Mouse (Mus musculus) stomach, postnatal 0 days (tissue): ENCODE data around the gene Dapk3. TPM values are rescaled to one million over a fixed set of nuclear protein-coding genes. Genes with fewer than 3 reads are reported as not detected.

Experiments used
- ATAC-seq: fragments of 200-750 bp; cut with Nextera tagmentation; 2 replicates; pipeline ENCODE4 v1.8.0; 2017; ENCODE audit not compliant: low FRiP score, low TSS enrichment
- DNase-seq: peaks from one replicate; pipeline ENCODE4 v3.0.0-alpha.2; 2016; ENCODE audit warnings: low spot score
- H3K27ac ChIP-seq: fragments of 300-500 bp; sonication (generic); replicated peaks from 2 replicates; pipeline ENCODE4 v1.5.1; 2014; ENCODE audit warnings: mild to moderate bottlenecking, control low read depth
- H3K27me3 ChIP-seq: fragments of 300-500 bp; sonication (generic); 2 replicates; pipeline ENCODE4 v1.6.1; 2014; ENCODE audit warnings: low read length; ENCODE audit not compliant: control insufficient read depth, insufficient read depth
- H3K36me3 ChIP-seq: fragments of 300-500 bp; sonication (generic); 2 replicates; pipeline ENCODE4 v1.6.1; 2014; ENCODE audit warnings: low read length, mixed read lengths; ENCODE audit not compliant: control insufficient read depth, insufficient read depth
- H3K4me1 ChIP-seq: fragments of 300-500 bp; sonication (generic); replicated peaks from 2 replicates; pipeline ENCODE4 v1.6.1; 2014; ENCODE audit warnings: antibody characterized with exemption; ENCODE audit not compliant: control insufficient read depth, insufficient read depth
- H3K4me2 ChIP-seq: fragments of 300-500 bp; sonication (generic); replicated peaks from 2 replicates; pipeline ENCODE4 v1.6.1; 2014; ENCODE audit warnings: low read depth, mild to moderate bottlenecking, control low read depth, moderate library complexity
- H3K4me3 ChIP-seq: fragments of 300-500 bp; sonication (generic); 2 replicates; pipeline ENCODE4 v1.5.1; 2014; ENCODE audit warnings: low read depth, low read length, control low read depth
- H3K9ac ChIP-seq: fragments of 300-500 bp; sonication (generic); 2 replicates; pipeline ENCODE4 v1.6.1; 2014; ENCODE audit warnings: mild to moderate bottlenecking, low read length, control low read depth, mixed read lengths
- H3K9me3 ChIP-seq: fragments of 300-500 bp; sonication (generic); 2 replicates; pipeline ENCODE4 v1.6.1; 2016; ENCODE audit warnings: low read length; ENCODE audit not compliant: control insufficient read depth
- CTCF ChIP-seq: IDR thresholded peaks from 2 replicates; pipeline ENCODE4 v1.5.1; 2016; ENCODE audit warnings: antibody characterized with exemption, low read depth, mild to moderate bottlenecking, moderate library complexity
- EP300 ChIP-seq: optimal IDR thresholded peaks from 2 replicates; pipeline ENCODE3; 2016; ENCODE audit warnings: antibody characterized with exemption
- WGBS: fragments of 180-500 bp; shearing (Covaris S2); extraction: QIAGEN DNeasy Blood & Tissue Kit; methylation state at CpG from one replicate; pipeline ENCODE4 v1.1.7; 2014; 5-methylcytosine and 5-hydroxymethylcytosine counted together
- polyA plus RNA-seq: library from polyadenylated mRNA; unstranded; fragments of >200 nt; fragmentation: Nextera tagmentation; extraction: Ambion mirVana; gene quantifications from 2 replicates; pipeline ENCODE4 v1.2.1, GENCODE M21; 2015

Dapk3 gene
- polyA plus RNA-seq, 1 experiment from 2014 or later, result 44.6 TPM

DNA sequence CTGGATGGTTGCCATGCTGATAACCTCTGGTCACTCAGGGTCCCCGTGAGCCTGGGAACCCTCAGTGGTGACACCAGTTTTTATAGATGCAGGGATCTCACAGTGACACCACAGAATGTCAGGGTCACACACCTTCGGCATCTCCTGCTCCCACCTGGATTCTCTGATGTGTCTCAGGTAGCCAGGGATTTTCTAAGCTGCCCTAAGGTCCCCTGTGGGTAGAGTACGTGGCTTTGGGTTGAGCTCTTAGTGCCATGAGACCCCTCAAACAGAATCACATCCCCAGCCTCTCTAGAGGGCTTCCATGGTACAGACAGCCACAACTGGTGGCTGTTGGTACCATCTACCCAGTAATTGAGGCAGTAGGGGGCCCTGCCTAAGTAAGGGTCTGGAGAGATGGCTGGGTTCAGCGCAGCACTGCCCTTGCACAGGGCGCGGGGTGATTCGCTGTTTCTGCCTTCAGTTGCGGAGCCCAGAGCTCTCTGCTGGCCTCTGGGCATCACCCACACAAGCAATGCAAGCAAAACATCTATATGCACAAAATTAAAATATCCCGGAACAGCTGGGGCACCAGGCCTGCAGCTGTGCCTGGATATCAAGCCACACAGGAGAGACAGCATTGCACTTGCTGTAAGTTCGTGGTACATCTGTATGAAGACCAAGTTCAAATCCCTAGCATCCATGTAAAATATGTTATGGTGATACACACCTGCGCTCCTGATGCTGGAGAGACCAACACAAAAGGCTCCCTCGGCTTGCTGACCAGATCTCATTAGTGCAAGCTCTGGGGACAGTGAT lies 53.9 kb downstream of the Dapk3 start:
- ATAC-seq (no peak), DNase-seq (no peak)
- Histone ChIP-seq H3K27me3 (no peaks in the 10 kb centered on the region), H3K9me3 (no peaks in the 10 kb centered on the region), H3K27ac (no peak overlapping the region), H3K4me2 (no peak overlapping the region), H3K4me3 (no peak overlapping the region), H3K4me1 (no peaks in the 10 kb centered on the region), H3K36me3 (no peaks in the 10 kb centered on the region), H3K9ac (no peak overlapping the region)
- TF ChIP-seq CTCF, result no peak
- TF ChIP-seq EP300, result no peak
- 86% methylated on average over 12 of the region's 12 CpGs for WGBS

DNA sequence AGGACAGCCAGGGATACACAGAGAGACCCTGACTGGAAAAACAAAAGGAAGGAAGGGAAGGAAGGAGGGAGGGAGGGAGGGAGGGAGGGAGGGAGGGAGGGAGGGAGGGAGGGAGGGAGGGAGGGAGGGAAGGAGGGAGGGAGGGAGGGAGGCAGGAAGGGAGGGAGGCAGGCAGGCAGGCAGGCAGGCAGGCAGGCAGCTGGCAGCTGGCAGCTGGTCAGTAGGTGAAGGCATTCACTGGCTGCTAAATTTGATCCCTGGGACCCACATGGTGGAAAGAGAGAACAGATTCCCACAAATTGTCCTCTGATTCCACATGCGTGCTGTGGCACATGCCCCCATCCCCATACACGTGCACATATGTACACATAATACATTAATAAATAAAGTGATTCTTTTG lies 55.8 kb downstream of the Dapk3 start:
- Histone ChIP-seq H3K36me3 (no peaks in the 10 kb centered on the region), H3K9me3 (no peaks in the 10 kb centered on the region), H3K4me1 (no peaks in the 10 kb centered on the region), H3K4me3 (no peak overlapping the region), H3K27ac (no peak overlapping the region), H3K4me2 (no peak overlapping the region), H3K9ac (no peak overlapping the region), H3K27me3 (no peaks in the 10 kb centered on the region)
- no peak for ATAC-seq
- WGBS, result 70% methylated on average over 2 of the region's 2 CpGs
- no peak for TF ChIP-seq CTCF
- TF ChIP-seq EP300, result no peak
- no peak for DNase-seq

DNA sequence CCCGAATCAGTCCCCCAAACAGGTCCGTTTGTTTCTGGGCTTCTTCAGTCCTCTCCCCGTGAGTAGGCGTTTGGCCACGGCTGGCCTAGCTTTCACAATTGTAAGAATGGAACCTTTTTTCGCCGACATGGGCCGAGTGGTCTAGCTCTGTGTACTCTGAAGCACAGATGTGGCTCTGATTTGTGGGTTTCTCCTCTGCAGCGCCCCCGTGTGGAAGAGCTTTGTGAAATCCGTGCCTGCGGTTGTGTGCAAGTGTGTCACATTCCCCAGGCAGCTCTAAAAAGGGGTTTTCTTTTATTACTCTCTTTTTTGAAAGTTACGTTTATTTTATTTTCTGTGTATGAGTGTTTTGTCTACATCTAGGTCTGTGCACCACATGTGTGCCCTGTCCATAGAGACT lies 58.1 kb downstream of the Dapk3 start:
- no peaks in the 10 kb centered on the region for H3K27me3 ChIP-seq
- ATAC-seq (no peak), DNase-seq (peak; percentile 79)
- H3K9me3 ChIP-seq, result no peaks in the 10 kb centered on the region
- H3K27ac ChIP-seq, result no peak overlapping the region
- TF ChIP-seq EP300 (no peak), CTCF (peak; percentile 79)
- H3K4me2 ChIP-seq, result no peak overlapping the region
- no peak overlapping the region for H3K9ac ChIP-seq
- no peaks in the 10 kb centered on the region for H3K36me3 ChIP-seq
- H3K4me3 ChIP-seq, result no peak overlapping the region
- no peaks in the 10 kb centered on the region for H3K4me1 ChIP-seq
- 31% methylated on average over 13 of the region's 13 CpGs for WGBS

DNA sequence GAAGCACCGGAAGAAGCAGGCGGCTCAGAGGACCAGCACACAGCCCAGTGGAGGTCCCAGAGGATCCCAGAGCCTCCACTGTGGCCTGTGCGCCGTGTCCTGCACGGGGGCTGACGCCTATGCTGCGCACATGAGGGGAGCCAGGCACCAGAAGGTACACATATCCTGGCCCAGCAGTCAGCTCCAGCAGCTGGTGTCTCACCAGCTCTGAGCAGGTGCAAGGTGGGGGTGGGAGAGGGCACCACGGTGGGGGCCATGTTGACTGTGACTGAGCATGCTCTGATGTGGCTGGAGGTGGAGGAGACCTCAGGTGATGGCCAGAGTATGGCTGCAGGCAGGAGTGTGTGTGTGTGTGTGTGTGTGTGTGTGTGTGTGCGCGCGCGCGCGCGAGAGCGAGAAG lies 59.2 kb downstream of the Dapk3 start:
- DNase-seq, result no peak
- no peaks in the 10 kb centered on the region for H3K27me3 ChIP-seq

More for the DNA sequence above, 59.2 kb downstream of the Dapk3 start:
- Histone ChIP-seq H3K4me1 (no peaks in the 10 kb centered on the region), H3K9ac (no peak overlapping the region), H3K9me3 (no peaks in the 10 kb centered on the region), H3K4me2 (no peak overlapping the region), H3K36me3 (no peaks in the 10 kb centered on the region), H3K4me3 (no peak overlapping the region), H3K27ac (no peak overlapping the region)
- ATAC-seq, result no peak
- 93% methylated on average over 16 of the region's 16 CpGs for WGBS
- no peak for TF ChIP-seq CTCF

Other genes starting within 250 kb of the Dapk3 start
- 1.3 and 1.8 TPM in 2 replicates for gene Gng7, start 168.1 kb upstream of the Dapk3 start, polyA plus RNA-seq
- 0.40 and 0.42 TPM in 2 replicates for gene Diras1, start 157.3 kb upstream of the Dapk3 start, polyA plus RNA-seq
- 11.0 and 11.1 TPM in 2 replicates for gene Slc39a3, start 145.6 kb upstream of the Dapk3 start, polyA plus RNA-seq
- gene Sgta, start 122.8 kb upstream of the Dapk3 start, polyA plus RNA-seq, result 93.7 and 98.7 TPM in 2 replicates
- gene Thop1, start 113.0 kb upstream of the Dapk3 start, polyA plus RNA-seq, result 77.2 and 83.8 TPM in 2 replicates
- 9.3 and 10.4 TPM in 2 replicates for gene Creb3l3, start 84.1 kb upstream of the Dapk3 start, polyA plus RNA-seq
- 135 and 142 TPM in 2 replicates for gene Map2k2, start 77.1 kb upstream of the Dapk3 start, polyA plus RNA-seq
- 87.5 and 94.1 TPM in 2 replicates for gene Zbtb7a, start 47.8 kb upstream of the Dapk3 start, polyA plus RNA-seq
- gene Pias4, start 15.1 kb upstream of the Dapk3 start, polyA plus RNA-seq, result 18.7 and 20.9 TPM in 2 replicates
- gene Eef2, start 6.4 kb upstream of the Dapk3 start, polyA plus RNA-seq, result 337 and 380 TPM in 2 replicates
- gene 4930442H23Rik, start 844 bp downstream of the Dapk3 start, polyA plus RNA-seq, result 0.07 TPM in 1 of 2 replicates, not detected in the other
- gene Nmrk2, start 19.0 kb downstream of the Dapk3 start, polyA plus RNA-seq, result 0.07 TPM in 1 of 2 replicates, not detected in the other
- 0.64 and 0.91 TPM in 2 replicates for gene Atcay, start 47.8 kb downstream of the Dapk3 start, polyA plus RNA-seq
- 2.1 and 3.2 TPM in 2 replicates for gene Zfr2, start 50.1 kb downstream of the Dapk3 start, polyA plus RNA-seq
- gene Matk, start 69.9 kb downstream of the Dapk3 start, polyA plus RNA-seq, result 1.0 and 1.6 TPM in 2 replicates
- gene Mrpl54, start 83.9 kb downstream of the Dapk3 start, polyA plus RNA-seq, result 210 and 215 TPM in 2 replicates
- 30.5 and 34.6 TPM in 2 replicates for gene Apba3, start 84.0 kb downstream of the Dapk3 start, polyA plus RNA-seq
- gene Tjp3, start 108.6 kb downstream of the Dapk3 start, polyA plus RNA-seq, result 42.5 and 46.0 TPM in 2 replicates
- gene Pip5k1c, start 110.0 kb downstream of the Dapk3 start, polyA plus RNA-seq, result 19.1 and 21.1 TPM in 2 replicates
- 16.2 and 16.6 TPM in 2 replicates for gene Cactin, start 138.1 kb downstream of the Dapk3 start, polyA plus RNA-seq
- 19.7 and 20.2 TPM in 2 replicates for gene Tbxa2r, start 145.7 kb downstream of the Dapk3 start, polyA plus RNA-seq
- gene Gipc3, start 160.3 kb downstream of the Dapk3 start, polyA plus RNA-seq, result 0.06 and 0.10 TPM in 2 replicates
- gene Hmg20b, start 167.5 kb downstream of the Dapk3 start, polyA plus RNA-seq, result 72.2 and 77.9 TPM in 2 replicates
- 7.4 and 7.9 TPM in 2 replicates for gene Mfsd12, start 174.5 kb downstream of the Dapk3 start, polyA plus RNA-seq
- 16.5 and 17.5 TPM in 2 replicates for gene 4930404N11Rik, start 182.8 kb downstream of the Dapk3 start, polyA plus RNA-seq
- gene Fzr1, start 195.5 kb downstream of the Dapk3 start, polyA plus RNA-seq, result 51.4 and 51.6 TPM in 2 replicates
- 59.4 and 63.0 TPM in 2 replicates for gene Dohh, start 201.4 kb downstream of the Dapk3 start, polyA plus RNA-seq
- gene Gm48551, start 201.5 kb downstream of the Dapk3 start, polyA plus RNA-seq, result 1.1 and 1.4 TPM in 2 replicates
- 0.29 and 0.36 TPM in 2 replicates for gene Gm48552, start 206.0 kb downstream of the Dapk3 start, polyA plus RNA-seq
- 205 and 239 TPM in 2 replicates for gene Smim24, start 210.0 kb downstream of the Dapk3 start, polyA plus RNA-seq